Mouse (Mus musculus) small intestine, adult 2 months (tissue): ENCODE results near the gene Lrrc28. TPM values are rescaled to one million over a fixed set of nuclear protein-coding genes. Genes with fewer than 3 reads are reported as not detected.
A peak's percentile ranks its signal among the peaks of the same experiment; 100 is the strongest.

Experiments
- H3K27ac ChIP-seq: fragments of 200-500 bp; 2 replicates; pipeline ENCODE4 v1.5.1; 2012; ENCODE audit warnings: low read depth, low read length, control low read depth, inconsistent platforms; ENCODE audit not compliant: insufficient read depth
- H3K27me3 ChIP-seq: fragments of 200-500 bp; 2 replicates; pipeline ENCODE4 v1.6.1; 2012; ENCODE audit warnings: mild to moderate bottlenecking, moderate library complexity, low read length, inconsistent platforms; ENCODE audit not compliant: control insufficient read depth, insufficient read depth
- H3K36me3 ChIP-seq: fragments of 200-500 bp; 2 replicates; pipeline ENCODE4 v1.6.1; 2012; ENCODE audit warnings: mild to moderate bottlenecking, low read length, control low read depth, inconsistent platforms; ENCODE audit not compliant: control insufficient read depth, insufficient read depth
- H3K4me1 ChIP-seq: fragments of 200-500 bp; 2 replicates; pipeline ENCODE4 v1.6.1; 2012; ENCODE audit warnings: low read length, inconsistent platforms, mixed read lengths; ENCODE audit not compliant: control insufficient read depth, insufficient read depth, insufficient read length
- H3K4me3 ChIP-seq: fragments of 200-500 bp; 2 replicates; pipeline ENCODE4 v1.5.1; 2012; ENCODE audit warnings: low read depth, mild to moderate bottlenecking, control low read depth, inconsistent platforms, low read length, moderate library complexity
- CTCF ChIP-seq: fragments of 200-500 bp; IDR thresholded peaks from 2 replicates; pipeline ENCODE4 v1.5.1; 2012; ENCODE audit warnings: low read depth, mild to moderate bottlenecking, control low read depth, inconsistent platforms, low read length, moderate library complexity, mixed read lengths; ENCODE audit not compliant: insufficient replicate concordance, insufficient read length; ENCODE audit errors: extremely low read depth
- POLR2A ChIP-seq: fragments of 200-500 bp; IDR thresholded peaks from 2 replicates; pipeline ENCODE4 v1.6.1; 2012; ENCODE audit warnings: low read depth, mild to moderate bottlenecking, control low read depth, inconsistent platforms, low read length, moderate library complexity
- WGBS: fragments of 180-500 bp; shearing (Covaris S2); methylation state at CpG from one replicate; pipeline ENCODE4 v1.1.7; 2018; 5-methylcytosine and 5-hydroxymethylcytosine counted together
- polyA plus RNA-seq: library from polyadenylated mRNA; depleted of rRNA; stranded (reverse); fragments of >200 nt; gene quantifications from 2 replicates; pipeline ENCODE4 v1.2.3, GENCODE M21; 2012

The Lrrc28 gene
- polyA plus RNA-seq, 1 experiment = 16.6 TPM

DNA sequence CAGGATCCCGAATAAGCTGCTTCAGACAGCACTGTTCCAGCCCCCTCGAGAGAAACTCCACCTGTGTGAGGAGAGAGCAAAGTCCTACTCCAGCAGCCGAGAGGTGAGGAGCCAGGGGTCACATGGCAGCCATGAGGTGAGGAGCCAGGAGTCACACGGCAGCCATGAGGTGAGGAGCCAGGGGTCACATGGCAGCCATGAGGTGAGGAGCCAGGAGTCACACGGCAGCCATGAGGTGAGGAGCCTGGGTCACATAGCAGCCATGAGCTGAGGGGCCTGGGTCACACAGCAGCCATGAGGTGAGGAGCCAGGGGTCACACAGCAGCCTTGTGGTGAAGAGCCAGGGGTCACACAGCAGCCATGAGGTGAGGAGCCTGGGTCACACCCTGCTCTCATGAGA is 17.4 kb upstream of the Lrrc28 start:
- no peak overlapping the region for H3K27ac ChIP-seq
- WGBS = 50% methylated on average over 5 of the region's 5 CpGs
- H3K27me3 ChIP-seq = no peaks in the 10 kb centered on the region
- H3K36me3 ChIP-seq = peaks cover 5% of the 10 kb centered on the region
- TF ChIP-seq POLR2A = no peak
- no peak for TF ChIP-seq CTCF
- H3K4me1 ChIP-seq = no peaks in the 10 kb centered on the region; the same call in 1 of the 2 replicates
- H3K4me3 ChIP-seq = no peak overlapping the region

DNA sequence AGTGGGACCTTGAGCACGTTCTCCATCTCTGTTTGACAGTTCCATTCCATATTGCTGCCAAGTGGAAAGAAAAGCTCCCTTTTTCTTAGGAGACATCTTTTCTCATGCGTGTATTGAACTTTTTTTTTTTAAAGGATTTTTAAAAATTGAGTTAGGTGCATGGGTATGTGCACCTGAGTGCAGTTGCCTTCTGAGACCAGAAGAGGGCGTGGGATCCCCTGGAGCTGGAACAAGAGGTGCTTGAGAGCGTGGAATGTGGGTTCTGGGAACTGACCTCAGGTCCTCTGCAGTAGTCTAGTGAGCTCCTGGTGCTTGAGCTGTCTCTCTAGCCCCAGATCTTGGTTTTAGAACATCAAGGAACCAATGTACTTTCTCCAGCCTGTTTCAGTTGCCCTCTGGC is 13.0 kb upstream of the Lrrc28 start:
- H3K27me3 ChIP-seq = no peaks in the 10 kb centered on the region

DNA sequence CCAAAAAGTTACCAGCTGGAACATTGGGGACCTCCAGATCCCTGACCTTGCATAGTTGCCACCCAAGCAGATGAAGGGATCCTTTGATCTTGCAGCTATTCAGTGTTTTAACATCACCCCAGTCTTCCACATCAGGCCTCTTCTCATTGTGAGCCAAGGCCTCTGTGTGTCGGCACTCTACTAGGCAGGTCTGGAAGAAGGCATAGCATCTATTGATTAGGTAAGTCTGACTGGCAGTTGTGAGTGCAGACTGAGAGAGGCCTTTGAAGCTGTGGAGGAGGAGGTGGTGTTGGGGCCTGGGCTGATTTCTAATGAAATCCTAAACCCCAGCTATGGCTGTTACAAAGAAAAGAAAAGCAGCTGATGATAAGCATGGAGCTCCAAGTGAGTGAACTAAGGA is 10.1 kb upstream of the Lrrc28 start:
- H3K36me3 ChIP-seq = no peaks in the 10 kb centered on the region
- H3K4me3 ChIP-seq = no peak overlapping the region
- TF ChIP-seq CTCF (no peak), POLR2A (no peak)
- H3K4me1 ChIP-seq = no peaks in the 10 kb centered on the region; the same call in 1 of the 2 replicates
- no peaks in the 10 kb centered on the region for H3K27me3 ChIP-seq
- 58% methylated on average over 1 of the region's 1 CpGs for WGBS
- no peak overlapping the region for H3K27ac ChIP-seq

More for the DNA sequence above, 13.0 kb upstream of the Lrrc28 start:
- TF ChIP-seq POLR2A (no peak), CTCF (no peak)
- WGBS = 84% methylated on average over 4 of the region's 4 CpGs
- no peak overlapping the region for H3K27ac ChIP-seq
- H3K4me1 ChIP-seq = no peaks in the 10 kb centered on the region; the same call in 1 of the 2 replicates
- H3K4me3 ChIP-seq = no peak overlapping the region
- peaks cover 4% of the 10 kb centered on the region for H3K36me3 ChIP-seq

DNA sequence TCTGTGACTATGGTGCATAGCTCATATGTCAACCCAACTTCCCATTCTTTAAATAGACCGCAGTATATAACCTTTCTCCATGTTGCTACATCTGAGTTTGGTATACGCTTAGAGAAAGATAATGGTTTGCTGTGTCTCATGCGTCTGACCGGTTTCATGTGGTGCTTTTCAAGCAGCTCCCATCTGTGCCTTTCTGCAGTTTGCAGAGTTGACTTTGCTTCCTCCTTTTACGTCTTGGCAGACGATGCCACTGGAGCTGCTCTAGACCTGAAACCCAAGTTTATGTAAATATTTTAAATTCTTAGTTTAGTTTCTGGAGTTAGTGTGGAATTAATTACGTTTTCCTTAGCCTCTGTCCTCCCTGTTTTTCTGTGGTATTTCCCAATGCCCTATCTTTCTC is 9.6 kb upstream of the Lrrc28 start:
- no peaks in the 10 kb centered on the region for H3K4me1 ChIP-seq
- H3K4me3 ChIP-seq = no peak overlapping the region
- H3K27ac ChIP-seq = no peak overlapping the region
- H3K27me3 ChIP-seq = no peaks in the 10 kb centered on the region
- TF ChIP-seq CTCF (no peak), POLR2A (no peak)
- no peaks in the 10 kb centered on the region for H3K36me3 ChIP-seq
- WGBS = 76% methylated on average over 7 of the region's 7 CpGs

DNA sequence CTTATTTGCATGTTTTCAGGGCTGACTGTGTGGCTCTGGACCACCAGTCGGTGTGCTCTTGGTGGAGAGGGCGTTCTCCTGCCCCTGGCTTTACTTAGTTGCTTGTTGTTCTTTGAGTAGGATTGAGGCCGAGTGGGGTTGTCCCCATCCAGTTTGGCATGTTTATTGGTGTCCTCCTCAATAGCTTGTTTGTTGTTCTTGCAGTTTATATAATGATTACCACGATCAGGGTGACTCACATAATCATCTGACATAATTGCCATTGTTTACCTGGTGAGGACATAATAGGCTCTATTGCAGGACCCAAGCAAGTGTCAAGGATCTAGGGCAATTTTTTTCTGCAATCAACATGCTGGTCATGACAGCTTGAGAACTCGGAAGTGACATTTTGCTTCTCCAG is 7.1 kb upstream of the Lrrc28 start:
- 66% methylated on average over 5 of the region's 5 CpGs for WGBS
- TF ChIP-seq POLR2A (no peak), CTCF (no peak)
- Histone ChIP-seq H3K27ac (no peak overlapping the region), H3K36me3 (no peaks in the 10 kb centered on the region), H3K4me3 (no peak overlapping the region), H3K27me3 (no peaks in the 10 kb centered on the region), H3K4me1 (no peaks in the 10 kb centered on the region)

DNA sequence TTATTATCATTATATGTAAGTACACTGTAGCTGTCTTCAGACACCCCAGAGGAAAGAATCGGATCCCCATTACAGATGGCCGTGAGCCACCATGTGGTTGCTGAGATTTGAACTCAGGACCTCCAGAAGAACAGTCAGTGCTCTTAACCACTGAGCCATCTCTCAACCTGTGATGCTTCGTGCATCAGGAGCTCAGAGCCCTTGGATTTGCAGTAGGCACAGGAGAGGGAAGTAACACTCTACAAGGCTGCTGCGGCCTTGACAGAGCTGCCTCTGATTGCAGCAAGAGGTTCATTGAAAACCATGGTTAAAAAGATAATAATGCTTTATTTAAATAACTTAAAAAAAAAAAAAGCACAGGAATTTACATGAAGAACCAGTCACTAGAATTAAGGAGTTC is 3.3 kb upstream of the Lrrc28 start:
- H3K4me1 ChIP-seq = no peaks in the 10 kb centered on the region
- no peaks in the 10 kb centered on the region for H3K36me3 ChIP-seq
- H3K27me3 ChIP-seq = no peaks in the 10 kb centered on the region
- no peak overlapping the region for H3K27ac ChIP-seq
- 47% methylated on average over 4 of the region's 4 CpGs for WGBS
- TF ChIP-seq CTCF (no peak), POLR2A (no peak)
- H3K4me3 ChIP-seq = peak overlapping the region; percentile 24; the same call in 1 of the 2 replicates

DNA sequence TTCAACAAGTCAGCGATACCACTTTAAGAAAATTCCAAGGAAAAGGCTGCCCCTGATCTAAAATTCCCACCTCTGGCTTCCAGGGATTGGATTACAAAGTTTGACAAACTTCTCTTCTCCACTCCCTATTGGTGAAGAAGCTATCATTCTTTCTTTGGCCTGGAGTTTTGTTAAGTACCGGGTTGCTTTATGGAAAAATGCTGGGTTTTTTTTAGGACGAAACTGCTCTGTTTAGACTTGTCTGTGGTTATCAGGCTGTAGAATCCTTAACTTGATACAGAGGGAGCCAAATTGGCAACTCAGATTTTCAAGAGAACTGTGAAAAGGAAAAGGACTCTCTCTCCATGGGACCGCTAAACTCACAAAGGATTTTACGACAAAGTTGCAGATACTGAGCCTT is 2.2 kb upstream of the Lrrc28 start, which contains the start of gene Ttc23:
Ttc23 (plus strand) TSS at position 134 of the 400 bp plus-strand sequence.
- Histone ChIP-seq H3K4me3 (peak within 1 kb of the TSS; percentile 15; the same call in 1 of the 2 replicates), H3K27ac (peak within 1 kb of the TSS; percentile 67), H3K4me1 (no peaks in the 10 kb centered on the region), H3K27me3 (no peaks in the 10 kb centered on the region), H3K36me3 (no peaks in the 10 kb centered on the region)
- TF ChIP-seq CTCF = no peak
- TF ChIP-seq POLR2A = no peak
- WGBS = 10% methylated on average over 5 of the region's 5 CpGs
